Mouse (Mus musculus) lung, adult 18-20 months (tissue): Measurements from ENCODE around the gene Birc5.

Experiments
- DNase-seq, 2 experiments: peaks; one replicate each; pipeline ENCODE4 v3.0.0; 2022; ENCODE audit warnings: mixed read lengths in 2 of 2

Gene Birc5

DNA sequence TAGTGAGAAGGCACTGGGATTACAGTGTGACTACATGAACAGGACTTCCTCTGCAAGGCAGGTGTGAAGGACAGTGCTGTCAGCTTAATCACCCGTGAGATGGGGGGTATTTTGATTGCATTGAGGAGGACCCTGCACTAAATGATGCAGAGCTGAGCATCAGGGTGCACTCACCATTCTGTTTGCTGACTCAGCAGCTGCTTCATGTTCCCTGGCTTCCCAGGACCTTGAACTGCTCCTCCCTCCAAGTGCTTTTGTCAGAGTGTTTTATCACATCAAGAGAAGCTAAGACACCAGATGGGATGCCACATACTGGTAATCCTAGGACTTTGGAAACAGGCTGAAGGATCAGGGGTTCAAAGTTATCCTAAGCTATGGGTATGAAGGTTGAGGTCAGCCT lies 6.9 kb downstream of the Birc5 start:
- DNase-seq, result no peak

DNA sequence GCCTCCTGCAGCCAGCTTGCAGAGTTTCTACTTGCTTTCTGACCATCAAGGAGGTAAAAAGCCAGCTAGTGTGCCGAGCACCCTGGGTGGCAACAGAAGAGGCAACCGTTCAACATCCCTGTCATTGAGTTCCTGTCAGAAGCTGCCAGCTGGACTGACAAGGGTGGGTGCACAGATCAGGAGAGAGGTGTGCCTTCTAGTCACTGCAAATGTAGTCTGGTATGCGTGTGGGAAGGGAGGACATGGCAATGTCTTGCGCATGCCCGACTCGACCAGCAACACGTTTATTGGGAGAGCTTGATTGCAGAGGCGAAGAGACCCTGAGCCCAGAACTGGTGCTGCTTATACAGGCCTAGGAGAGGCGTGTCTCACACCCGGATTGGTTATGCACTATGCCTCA lies 8.4 kb downstream of the Birc5 start:
- DNase-seq, result no peak

DNA sequence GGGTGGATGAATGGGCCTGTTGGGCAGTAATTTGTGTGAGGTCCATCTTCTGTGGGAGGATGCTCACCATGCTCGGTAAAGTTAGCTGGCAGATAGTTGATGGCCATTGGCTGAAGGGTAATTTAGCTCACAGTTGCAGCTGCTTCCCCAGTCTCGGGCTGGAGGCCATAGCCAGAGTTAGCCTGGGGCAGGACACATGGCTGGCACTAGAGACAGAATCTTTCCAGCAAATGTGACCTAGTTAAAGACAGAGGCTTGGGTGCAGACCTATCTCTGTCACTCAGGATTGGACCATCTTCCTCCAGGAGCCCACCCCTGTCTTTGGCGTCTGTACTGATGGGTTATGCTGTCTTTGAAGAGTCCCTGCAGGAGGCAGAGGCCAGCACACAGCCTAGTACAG lies 9.3 kb downstream of the Birc5 start:
- no peak for DNase-seq

DNA sequence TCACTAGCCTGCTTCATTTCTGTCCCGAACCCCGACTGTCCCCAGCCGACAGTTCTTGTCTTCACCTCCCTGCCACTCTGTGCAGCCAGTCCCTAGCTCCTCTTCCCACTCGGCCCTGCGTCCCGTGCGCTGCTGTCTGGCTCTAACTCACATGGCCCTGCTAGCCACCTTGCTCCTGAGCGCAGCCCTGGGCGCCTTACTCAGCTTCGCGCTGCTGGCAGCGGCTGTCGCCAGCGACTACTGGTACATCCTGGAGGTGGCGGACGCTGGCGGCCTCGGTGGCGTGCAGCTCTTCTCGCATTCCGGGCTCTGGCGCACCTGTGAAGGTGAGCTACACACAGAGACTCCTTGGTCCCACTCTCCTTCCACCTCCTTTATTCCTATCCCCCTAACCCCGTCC lies 11.6 kb downstream of the Birc5 start, which contains the start of gene Tmem235:
Tmem235 (plus strand) TSS at position 152 of the 400 bp plus-strand sequence.
- no peak for DNase-seq

DNA sequence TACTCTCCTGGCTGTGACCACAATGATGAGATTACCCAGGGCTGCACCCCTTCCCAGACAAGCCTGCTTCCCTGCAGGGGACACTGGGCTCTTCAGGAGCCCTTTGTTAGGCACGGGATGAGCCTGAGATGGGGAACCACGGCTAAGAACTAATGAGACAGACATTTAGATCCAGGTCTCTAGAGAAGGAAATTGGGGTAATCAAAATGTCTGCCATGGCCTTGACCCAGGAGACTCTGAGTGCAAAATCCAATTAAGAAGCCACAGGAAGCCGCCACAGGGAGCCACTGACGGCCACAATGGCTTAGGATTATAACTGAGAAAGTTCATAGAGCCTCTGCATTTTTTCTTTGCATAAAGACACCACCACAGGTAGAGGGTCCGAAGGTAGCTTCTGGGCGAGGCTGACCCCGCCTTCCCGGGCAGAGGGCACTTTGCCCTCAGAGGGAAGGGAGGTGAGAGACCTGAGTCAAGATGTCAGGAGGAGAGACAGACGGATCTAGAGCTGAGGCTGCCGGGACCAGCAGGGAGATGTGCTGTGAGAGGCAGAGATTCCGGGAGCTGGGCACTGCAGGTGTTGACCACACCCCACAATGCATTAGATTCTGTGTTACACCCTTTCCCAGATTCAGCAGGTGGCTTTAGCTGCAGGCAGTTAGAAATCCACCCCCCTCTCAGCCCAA lies 14.3 kb downstream of the Birc5 start:
- no peak for DNase-seq

DNA sequence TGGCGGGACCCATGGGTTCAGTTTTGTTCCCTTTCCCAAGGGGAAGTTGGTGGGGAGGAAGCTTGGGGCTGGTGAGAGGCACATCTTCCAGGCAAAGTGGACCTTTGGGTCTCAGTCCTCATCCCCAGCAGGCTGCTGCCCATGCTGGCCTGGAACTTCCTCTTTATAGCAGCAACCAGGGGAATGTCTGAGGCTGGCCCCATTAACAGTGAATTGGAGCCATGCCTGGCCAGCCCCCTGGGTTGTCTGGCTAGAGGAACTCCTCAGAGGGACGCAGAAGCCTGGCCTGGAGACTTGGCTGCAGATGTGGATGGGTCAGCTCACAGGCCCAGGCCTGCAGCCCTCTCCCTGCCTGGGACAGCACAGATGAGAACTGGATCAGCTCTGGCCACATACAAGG lies 15.8 kb downstream of the Birc5 start:
- no peak for DNase-seq

DNA sequence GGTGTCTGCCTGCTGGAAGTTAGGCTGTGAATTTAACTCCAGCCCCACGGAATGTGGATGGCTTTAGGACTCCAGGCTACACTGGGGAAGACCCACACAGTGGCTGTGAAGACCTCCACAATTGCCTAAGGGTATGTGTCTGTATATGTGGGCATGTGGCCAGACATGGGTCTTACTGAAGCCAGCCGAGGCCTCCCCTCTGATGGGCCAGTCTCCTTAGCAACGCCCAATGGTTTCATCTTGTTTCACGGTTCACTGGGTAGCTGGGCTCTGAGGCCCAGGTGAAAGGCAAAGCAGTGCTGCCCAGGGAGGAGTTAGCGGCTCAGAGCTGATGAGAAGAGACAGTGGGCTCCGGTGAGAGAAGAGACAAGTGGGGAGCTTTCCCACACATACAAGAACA lies 16.9 kb downstream of the Birc5 start:
- DNase-seq, result no peak

DNA sequence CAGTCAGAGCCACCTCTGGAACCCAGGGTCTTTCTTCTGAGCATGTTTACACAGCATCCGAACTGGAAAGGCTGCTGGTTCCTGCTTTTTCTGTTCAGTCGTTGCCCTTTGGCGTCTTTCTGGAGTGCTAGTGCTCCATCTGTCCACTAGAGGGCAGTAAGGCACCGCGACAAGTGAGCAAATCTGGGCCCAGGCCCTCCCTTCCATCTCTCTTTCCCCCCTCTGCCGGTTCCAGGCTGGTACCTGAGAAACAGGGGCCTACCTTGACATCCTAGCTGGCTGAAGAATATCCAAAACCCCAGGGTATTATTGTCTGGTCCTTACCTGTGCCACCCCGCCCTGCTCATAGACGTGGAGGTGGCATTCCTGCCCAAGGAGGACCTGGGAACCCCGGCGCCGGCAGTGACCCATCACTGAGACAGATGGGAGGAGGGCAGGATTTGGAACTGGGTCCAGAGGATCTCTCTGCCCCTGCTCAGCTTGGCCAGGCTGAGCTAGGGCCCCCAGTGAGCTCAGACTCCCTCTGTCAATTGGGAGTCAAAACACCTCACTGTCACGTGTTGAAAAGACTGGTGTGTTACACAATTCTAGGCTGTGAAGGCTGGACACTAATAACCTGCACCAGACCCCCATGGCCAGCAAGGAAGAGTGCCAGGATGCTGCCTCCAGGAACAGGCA lies 21.8 kb downstream of the Birc5 start:
- DNase-seq, result peak; percentile 72

DNA sequence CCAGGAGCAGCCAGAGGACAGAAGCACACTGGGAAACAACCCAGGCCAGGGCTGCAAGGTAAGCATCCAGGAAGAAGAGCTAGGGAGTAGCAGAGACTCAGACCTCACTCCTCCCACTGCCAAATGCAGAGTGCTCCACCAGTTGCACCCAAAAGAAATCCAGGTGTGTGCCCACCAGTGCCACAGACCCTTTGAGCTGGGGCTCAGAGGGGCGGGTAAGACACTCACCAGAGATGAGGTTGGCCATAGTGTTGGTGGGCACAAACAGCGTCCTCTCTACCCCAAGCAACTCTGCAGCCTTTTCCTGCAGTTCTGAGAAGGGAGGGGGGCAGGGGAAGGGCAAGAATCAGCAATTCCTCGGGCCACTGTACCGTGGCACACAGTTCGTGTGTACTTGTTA lies 22.3 kb downstream of the Birc5 start:
- DNase-seq, result no peak

DNA sequence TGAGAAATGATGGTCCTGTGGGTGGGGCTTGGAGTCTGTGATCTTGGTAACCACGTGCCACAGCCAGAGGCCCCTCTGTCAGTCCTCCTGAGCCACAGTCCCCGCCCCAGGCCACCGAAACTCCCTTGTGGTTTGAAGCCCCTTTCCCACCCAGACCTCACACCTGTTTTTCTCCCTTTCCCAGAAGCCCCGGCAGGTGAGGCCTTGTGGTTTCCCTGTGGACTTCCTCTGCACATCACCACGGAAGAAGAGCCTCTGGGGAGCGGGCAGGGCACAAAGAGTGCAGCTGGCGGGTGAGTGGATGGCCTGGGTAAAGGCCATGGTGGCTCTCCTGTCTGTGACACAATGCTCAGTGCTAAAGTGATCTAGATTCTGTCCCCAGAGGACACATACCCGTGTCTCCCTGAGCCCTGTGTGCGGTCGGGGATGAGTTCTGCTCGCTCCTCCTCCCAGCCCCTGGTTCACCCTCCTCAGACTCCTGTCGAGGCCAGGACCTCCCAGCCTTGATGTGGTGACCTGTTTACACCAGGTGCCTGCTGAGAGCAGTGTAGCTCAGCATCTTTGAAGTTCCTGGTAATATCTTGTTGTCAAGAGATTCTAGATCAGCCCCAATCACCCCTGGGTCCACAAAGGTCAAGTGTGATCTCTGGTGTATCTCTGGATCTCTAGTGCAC lies 23.0 kb downstream of the Birc5 start:
- peak in 1 of 2 experiments; percentile 43 for DNase-seq

DNA sequence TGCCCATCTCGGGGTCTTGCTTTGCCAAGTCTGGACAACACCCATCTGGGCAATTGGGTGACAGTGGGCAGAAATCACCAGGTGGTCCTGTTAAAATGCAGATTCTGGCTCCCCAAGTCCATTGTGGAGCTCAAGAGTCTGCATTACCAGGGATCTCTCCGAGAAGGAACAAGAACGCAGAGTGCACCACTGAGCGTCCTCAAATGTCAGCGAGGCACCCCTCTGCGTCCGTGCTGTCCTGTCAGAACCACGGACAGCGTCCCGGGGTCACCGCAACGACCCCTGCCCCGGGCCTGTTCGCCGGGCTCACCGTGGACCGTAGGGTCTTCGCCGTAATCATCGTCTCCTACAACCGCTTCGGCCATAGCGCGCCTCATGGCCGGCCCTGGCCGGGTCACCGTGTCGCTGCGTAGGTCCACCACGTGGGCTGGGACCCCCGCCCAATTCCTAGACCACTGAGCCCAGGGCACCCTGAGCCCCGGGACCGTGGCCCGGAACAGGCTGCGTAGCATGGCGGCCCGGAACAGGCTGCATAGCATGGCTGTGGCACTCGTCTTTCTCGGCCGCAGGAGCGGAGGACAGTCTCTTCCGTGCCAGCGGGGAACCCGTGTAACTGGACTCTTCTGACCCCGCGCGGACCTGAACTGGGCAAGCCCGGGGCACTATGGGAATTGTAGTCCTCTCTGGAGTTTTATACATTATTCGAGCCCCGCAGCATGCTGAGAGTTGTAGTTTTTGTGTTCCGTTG lies 24.0 kb downstream of the Birc5 start, which contains the start of gene Tha1:
Tha1 (minus strand) TSS at position 621 of the 748 bp plus-strand sequence.
- peak; percentile 84 to 89 for DNase-seq

DNA sequence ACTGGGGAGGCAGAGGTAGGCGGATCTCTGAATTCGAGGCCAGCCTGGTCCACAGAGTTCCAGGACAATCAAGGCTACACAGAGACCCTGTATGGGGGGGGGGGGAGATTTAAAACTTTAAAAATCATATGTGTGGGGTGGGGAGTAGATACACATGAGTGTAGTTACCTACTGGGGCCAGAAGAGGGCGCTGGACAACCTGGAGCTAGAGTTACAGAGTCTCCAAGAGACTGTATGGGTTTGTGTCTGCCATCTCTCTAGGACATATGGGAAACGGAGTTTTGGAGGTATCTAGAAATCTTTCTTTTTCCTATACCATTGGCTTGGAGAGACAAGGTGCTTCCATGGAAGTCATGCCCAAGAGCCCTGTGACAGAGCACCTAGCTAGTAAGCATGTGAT lies 25.4 kb downstream of the Birc5 start:
- DNase-seq, result no peak

DNA sequence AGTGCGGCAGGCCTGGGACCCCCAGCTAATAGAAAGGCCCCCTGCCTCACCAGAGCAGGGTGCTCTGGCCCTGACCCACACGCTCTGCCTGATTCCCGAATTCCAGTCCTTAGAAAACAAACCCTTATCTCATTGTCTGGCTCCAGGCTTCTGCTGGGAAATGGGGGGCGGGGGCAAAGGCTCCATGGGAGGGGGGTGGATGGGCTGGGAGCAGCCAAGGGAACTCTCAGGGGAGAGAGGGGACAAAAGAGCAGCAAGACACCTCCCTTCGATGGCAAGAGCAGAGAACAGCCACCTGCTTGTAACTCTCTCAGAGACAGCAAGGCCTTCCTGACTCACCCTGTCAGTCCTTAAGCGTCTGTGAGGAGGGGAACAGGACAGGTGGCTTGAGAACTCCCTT lies 26.6 kb downstream of the Birc5 start:
- no peak for DNase-seq

DNA sequence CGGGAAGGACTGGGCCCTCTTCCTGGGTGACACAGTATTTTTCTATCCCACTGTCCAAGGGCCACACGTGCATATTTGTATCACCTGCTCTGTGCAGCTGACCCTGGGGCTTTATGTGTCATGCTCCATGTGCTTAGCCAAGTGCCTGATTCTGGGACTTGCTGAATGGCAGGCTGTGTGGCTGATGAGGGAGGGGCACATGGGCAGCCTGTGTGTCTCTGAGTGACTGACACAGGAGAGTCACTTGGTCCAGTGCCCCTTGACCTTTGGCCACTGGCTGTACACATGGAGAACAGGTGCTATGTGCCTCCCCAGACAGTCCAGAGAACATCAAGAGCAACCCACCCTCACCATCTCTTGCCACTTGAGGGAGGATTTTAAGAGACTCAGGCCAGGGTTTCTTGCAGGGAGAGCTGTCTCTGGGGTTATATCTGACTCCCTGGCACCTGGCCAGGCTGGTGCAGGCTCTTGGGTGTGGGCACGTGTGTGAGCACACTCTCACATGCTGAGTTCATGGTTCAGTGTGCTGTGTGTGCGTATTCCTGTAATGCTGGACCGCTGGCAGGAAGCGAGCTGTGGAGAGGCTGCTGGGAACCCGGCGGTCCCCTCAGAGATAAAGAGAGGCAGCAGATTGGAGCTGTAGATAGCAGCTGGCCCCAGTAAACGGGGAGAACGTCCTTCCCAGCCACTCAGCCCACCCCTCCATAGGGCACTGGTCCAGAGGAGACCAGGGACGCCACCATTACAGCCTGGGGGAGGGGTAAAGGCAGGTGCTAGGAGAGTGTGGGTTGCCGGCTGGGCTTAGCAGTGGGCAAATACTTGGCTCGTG lies 29.1 kb downstream of the Birc5 start:
- peak; percentile 47 to 50 for DNase-seq

DNA sequence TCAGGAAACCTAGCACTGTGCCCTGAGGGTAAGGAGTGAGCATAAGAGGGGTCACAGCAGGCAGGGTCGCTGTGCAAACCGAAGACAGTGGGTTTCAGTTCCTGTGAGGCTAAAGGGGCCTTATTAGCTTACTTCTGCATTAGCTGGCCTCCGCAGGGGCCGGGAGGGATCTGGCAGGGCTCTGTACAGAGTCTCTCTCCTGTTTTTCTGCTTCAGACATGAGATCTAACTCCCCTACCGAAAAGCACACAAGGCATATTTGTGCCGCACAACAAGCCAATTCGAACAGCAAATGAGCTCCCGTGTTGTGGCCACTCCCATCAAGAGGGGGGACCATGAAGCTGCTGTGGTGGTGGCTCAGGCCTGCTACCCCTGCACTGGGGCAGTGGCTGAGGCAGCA lies 29.8 kb downstream of the Birc5 start:
- no peak for DNase-seq

DNA sequence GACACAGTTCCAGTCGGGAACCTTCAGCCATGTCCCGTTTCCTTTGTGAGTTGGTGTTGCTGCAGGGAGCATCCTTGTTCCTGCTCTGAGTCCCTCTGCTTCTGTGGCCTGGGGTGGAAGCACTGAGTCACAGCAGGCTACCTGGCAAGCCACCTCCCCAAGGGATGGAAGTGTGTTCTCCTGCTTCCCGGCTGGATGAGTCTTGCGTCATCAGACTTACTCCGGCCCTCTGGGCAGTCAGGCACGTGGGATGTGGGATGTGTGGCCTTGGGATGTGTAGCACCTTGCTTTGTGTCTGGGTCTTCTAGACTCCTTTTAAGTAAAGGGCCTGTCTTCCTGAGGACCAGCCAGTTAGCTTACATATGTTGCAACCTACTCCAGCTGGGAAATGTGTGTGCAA lies 30.6 kb downstream of the Birc5 start:
- DNase-seq, result no peak

DNA sequence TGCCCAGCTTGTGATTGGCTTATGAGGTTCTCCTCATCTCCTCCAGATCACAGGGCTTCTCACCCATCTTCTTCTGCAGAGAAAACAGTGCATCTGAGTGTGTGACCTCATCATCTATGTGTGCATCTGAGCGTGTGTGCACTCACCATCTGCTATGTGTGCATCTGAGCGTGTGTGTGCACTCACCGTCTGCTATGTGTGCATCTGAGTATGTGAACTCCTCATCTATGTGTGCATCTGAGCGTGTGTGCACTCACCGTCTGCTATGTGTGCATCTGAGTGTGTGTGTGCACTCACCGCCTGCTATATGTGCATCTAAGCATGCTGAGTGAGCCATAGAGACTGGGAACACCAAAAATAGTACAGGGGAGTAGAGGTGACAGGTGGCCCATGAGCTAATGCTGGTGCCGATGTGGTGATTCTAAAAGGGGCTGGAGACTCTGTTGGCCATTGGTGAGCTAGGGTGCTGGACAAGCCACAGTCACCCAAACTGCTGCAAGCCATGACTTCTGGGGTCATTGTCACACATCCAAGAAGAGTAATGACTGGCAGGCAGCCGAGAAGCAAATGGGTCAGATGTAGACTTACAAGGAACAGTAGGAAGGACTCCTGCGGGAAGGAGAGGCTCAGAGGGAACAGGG lies 31.4 kb downstream of the Birc5 start:
- no peak for DNase-seq

DNA sequence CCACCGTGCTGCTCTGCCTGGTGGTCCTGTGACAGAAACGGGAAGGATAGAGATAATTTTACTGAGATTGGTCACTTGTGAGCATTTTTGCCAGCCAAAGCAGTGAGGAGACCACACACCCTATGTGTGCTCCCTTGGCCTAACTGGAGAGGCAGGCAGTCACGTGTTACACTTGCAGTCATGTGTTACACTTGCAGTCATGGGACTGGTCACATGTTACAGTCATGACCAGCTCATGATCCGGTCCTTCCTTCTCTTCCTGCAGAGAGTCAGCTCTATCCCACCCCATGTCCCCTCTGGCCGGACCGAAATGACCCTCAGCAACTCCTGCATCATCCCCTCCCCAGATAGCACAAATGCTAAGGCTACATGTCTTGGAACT lies 31.9 kb downstream of the Birc5 start:
- no peak for DNase-seq

DNA sequence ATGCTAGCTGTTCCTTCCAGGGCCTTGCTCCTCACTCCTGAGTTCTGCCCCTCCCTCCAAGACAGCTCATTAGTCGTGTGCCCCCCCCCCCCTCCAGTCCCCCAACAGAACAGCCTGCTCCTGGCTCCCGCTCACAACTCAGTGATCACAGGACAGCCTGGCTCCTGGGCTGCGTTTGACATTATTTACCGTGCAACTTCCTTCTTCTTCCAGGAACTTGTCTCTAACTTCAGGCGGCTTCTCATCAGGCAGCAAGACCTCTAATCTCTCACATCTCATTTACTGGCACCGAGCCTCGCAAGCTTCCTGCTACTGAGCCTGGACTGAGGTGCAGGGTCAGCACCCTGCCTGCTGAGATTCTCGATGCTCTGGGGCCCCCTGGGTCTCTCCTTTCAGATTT lies 32.7 kb downstream of the Birc5 start:
- peak; percentile 81 to 88 for DNase-seq

DNA sequence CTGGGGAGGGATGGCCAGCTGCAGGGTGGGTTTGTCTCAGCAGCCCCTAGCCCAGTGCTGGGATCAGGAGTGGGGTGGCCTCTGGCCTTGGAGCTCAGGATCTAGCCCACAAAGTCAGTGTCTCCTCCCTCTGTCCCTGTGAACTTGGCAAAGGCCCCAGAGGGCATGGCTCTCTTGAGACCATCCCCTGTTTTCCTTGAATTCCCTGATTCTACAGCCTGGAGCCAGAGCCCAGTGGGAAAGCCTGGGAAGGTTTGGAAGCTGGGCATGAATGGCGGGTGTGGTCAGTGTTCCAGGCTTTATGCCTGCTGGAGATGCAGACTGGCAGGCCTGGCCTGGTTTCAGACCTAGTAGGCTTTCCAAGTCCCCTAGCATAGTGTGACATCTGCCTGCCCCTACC lies 33.2 kb downstream of the Birc5 start:
- peak; percentile 63 to 73 for DNase-seq

DNA sequence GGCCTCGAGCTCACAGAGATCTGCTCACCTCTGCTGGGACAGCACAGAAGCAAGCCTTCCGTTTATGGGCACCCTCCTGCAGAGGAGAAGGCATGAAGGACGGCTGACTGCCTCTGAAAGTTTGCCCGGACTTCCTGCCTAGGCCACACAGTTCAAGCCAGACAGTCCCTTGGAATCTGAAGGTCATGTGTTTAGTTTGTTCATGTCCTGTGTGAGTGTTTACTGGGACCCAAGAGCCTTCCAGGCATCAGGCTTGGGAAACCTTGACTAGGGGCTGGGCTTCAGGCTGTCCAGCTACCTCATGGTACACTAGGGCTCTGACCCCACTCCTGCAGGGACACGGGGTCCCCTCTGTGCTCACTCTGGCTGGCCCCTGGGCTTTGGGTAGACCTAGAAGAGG lies 36.9 kb downstream of the Birc5 start:
- peak in 1 of 2 experiments; percentile 32 for DNase-seq
